In genomic region chr10:127534929-127535384, GRCm38 (mm10) we compare ENCODE assay signal across 7 mouse cellular contexts. TPM values are rescaled to one million over a fixed set of nuclear protein-coding genes. Genes with fewer than 3 reads are reported as not detected.
DNase-seq lines count a peak whose midpoint lies in the region; ATAC-seq and TF ChIP-seq lines count a peak whose summit lies in the region.

No protein-coding gene starts in this region.

- 1% methylated on average over 30 of the region's 30 CpGs for WGBS in lung, embryonic 15.5 days
- under 1% methylated on average over 29 of the region's 30 CpGs for WGBS in forebrain, embryonic 12.5 days
- WGBS in limb, embryonic 13.5 days, result under 1% methylated on average over 28 of the region's 30 CpGs
- under 1% methylated on average over 29 of the region's 30 CpGs for WGBS in stomach, embryonic 14.5 days
- WGBS in lung, adult 2 months, result 1% methylated on average over 29 of the region's 30 CpGs

- DNase-seq in lung, postnatal 14 days, result no peak
- DNase-seq in lung, adult 2 months, result no peak

- H3K27me3 ChIP-seq in lung, embryonic 15.5 days, result peaks cover 73% of the 10 kb centered on the region
- H3K27me3 ChIP-seq in forebrain, embryonic 12.5 days, result peaks cover 76% of the 10 kb centered on the region
- peaks cover 71% of the 10 kb centered on the region for H3K27me3 ChIP-seq in limb, embryonic 13.5 days
- peaks cover 59% of the 10 kb centered on the region for H3K27me3 ChIP-seq in stomach, embryonic 14.5 days (ENCODE audit: control insufficient read depth, insufficient read depth, low read length)

- no peak overlapping the region for H3K9ac ChIP-seq in lung, embryonic 15.5 days
- H3K9ac ChIP-seq in forebrain, embryonic 12.5 days, result peak overlapping the region; percentile 54
- H3K9ac ChIP-seq in limb, embryonic 13.5 days, result 0 out of 2 replicates have a peak overlapping the region, but pooled peaks have one; percentile 63
- H3K9ac ChIP-seq in stomach, embryonic 14.5 days (replicated peaks; ENCODE audit: low read depth, low read length), result no peak overlapping the region

- H3K4me1 ChIP-seq in lung, embryonic 15.5 days, result peaks cover 26% of the 10 kb centered on the region
- peaks cover 74% of the 10 kb centered on the region for H3K4me1 ChIP-seq in forebrain, embryonic 12.5 days
- H3K4me1 ChIP-seq in limb, embryonic 13.5 days, result peaks cover 51% of the 10 kb centered on the region
- H3K4me1 ChIP-seq in stomach, embryonic 14.5 days (ENCODE audit: control insufficient read depth, insufficient read depth, low read length), result peaks cover 11% of the 10 kb centered on the region; the same call in 1 of the 2 replicates
- H3K4me1 ChIP-seq in lung, adult 2 months (ENCODE audit: control insufficient read depth, insufficient read depth, low read length), result peaks cover 7% of the 10 kb centered on the region

- no peaks in the 10 kb centered on the region for H3K9me3 ChIP-seq in lung, embryonic 15.5 days
- no peaks in the 10 kb centered on the region for H3K9me3 ChIP-seq in forebrain, embryonic 12.5 days
- H3K9me3 ChIP-seq in limb, embryonic 13.5 days, result no peaks in the 10 kb centered on the region
- no peaks in the 10 kb centered on the region for H3K9me3 ChIP-seq in stomach, embryonic 14.5 days (ENCODE audit: control insufficient read depth, low read depth, low read length)

- peak overlapping the region; percentile 84 for H3K4me2 ChIP-seq in lung, embryonic 15.5 days
- H3K4me2 ChIP-seq in forebrain, embryonic 12.5 days, result peak overlapping the region; percentile 66
- H3K4me2 ChIP-seq in limb, embryonic 13.5 days (replicated peaks), result peak overlapping the region; percentile 90
- H3K4me2 ChIP-seq in stomach, embryonic 14.5 days (replicated peaks; ENCODE audit: low read depth, low read length), result peak overlapping the region; percentile 68

- peaks cover 14% of the 10 kb centered on the region for H3K36me3 ChIP-seq in lung, embryonic 15.5 days
- H3K36me3 ChIP-seq in forebrain, embryonic 12.5 days (replicated peaks), result peaks cover 15% of the 10 kb centered on the region
- H3K36me3 ChIP-seq in limb, embryonic 13.5 days, result peaks cover 17% of the 10 kb centered on the region
- peaks cover 15% of the 10 kb centered on the region; the same call in 1 of the 2 replicates for H3K36me3 ChIP-seq in stomach, embryonic 14.5 days (ENCODE audit: control insufficient read depth, insufficient read depth, low read length)

- peak overlapping the region; percentile 38 for H3K4me3 ChIP-seq in lung, embryonic 15.5 days
- peak overlapping the region; percentile 46 for H3K4me3 ChIP-seq in forebrain, embryonic 12.5 days (replicated peaks)
- H3K4me3 ChIP-seq in limb, embryonic 13.5 days, result peak overlapping the region; percentile 51
- peak overlapping the region; percentile 45 for H3K4me3 ChIP-seq in stomach, embryonic 14.5 days (ENCODE audit: low read depth, low read length)
- no peak overlapping the region for H3K4me3 ChIP-seq in lung, adult 2 months (replicated peaks; ENCODE audit: extremely low read depth, low read depth, low read length)

- H3K27ac ChIP-seq in lung, embryonic 15.5 days, result no peak overlapping the region
- peak overlapping the region; percentile 70 for H3K27ac ChIP-seq in forebrain, embryonic 12.5 days
- H3K27ac ChIP-seq in limb, embryonic 13.5 days, result no peak overlapping the region
- no peak overlapping the region for H3K27ac ChIP-seq in stomach, embryonic 14.5 days (ENCODE audit: low read length)

- TF ChIP-seq CTCF in lung, adult 2 months (IDR thresholded peaks at IDR 0.05; ENCODE audit: insufficient read depth, low read length), result no peak

- no peak for TF ChIP-seq POLR2A in lung, adult 2 months (IDR thresholded peaks at IDR 0.05; ENCODE audit: borderline replicate concordance, extremely low read depth, low read depth, low read length)

- no peak for ATAC-seq in lung, embryonic 15.5 days (ENCODE audit: borderline replicate concordance, extremely low read depth, low FRiP score, low TSS enrichment)
- no peak for ATAC-seq in forebrain, embryonic 12.5 days (ENCODE audit: low FRiP score)
- ATAC-seq in limb, embryonic 13.5 days (ENCODE audit: low FRiP score, low read depth), result no peak
- ATAC-seq in stomach, embryonic 14.5 days (ENCODE audit: insufficient number of reproducible peaks, insufficient read depth, low FRiP score, low read depth), result no peak
- ATAC-seq in megakaryocyte-erythroid progenitor cell, adult 5-6 weeks (replicated peaks; ENCODE audit: low FRiP score, low TSS enrichment, poor library complexity, severe bottlenecking), result no peak

RNA-seq across cellular contexts. Expression of gene Nxph4, which starts 0.6 kb away (rescaled TPM):
- 1.3 and 1.9 TPM in 2 replicates for polyA plus RNA-seq in lung, embryonic 15.5 days (2015; fragmentation: Nextera tagmentation; extraction: Ambion mirVana)
- polyA plus RNA-seq in forebrain, embryonic 12.5 days (2016; fragmentation: Nextera tagmentation; extraction: Ambion mirVana), result 60.0 and 62.4 TPM in 2 replicates
- polyA plus RNA-seq in limb, embryonic 13.5 days (2015; fragmentation: Nextera tagmentation; extraction: Ambion mirVana), result 10.7 and 12.5 TPM in 2 replicates
- polyA plus RNA-seq in stomach, embryonic 14.5 days (2014; fragmentation: Nextera tagmentation; extraction: Ambion mirVana), result 3.8 and 4.8 TPM in 2 replicates
- not detected in 2 replicates for total RNA-seq in megakaryocyte-erythroid progenitor cell, adult 5-6 weeks (2014; fragmentation: Nextera tagmentation)
- not detected in 2 replicates for total RNA-seq in megakaryocyte-erythroid progenitor cell, adult 5-6 weeks (2017)
- 0.23 and 0.24 TPM in 2 replicates for polyA plus RNA-seq in lung, adult 2 months (2012; rRNA removed)

RNA-seq across cellular contexts. Expression of gene Shmt2, which starts 12.7 kb away (rescaled TPM):
- polyA plus RNA-seq in lung, embryonic 15.5 days (2015; fragmentation: Nextera tagmentation; extraction: Ambion mirVana), result 110 and 111 TPM in 2 replicates
- polyA plus RNA-seq in forebrain, embryonic 12.5 days (2016; fragmentation: Nextera tagmentation; extraction: Ambion mirVana), result 103 and 105 TPM in 2 replicates
- polyA plus RNA-seq in limb, embryonic 13.5 days (2015; fragmentation: Nextera tagmentation; extraction: Ambion mirVana), result 97.4 and 98.1 TPM in 2 replicates
- polyA plus RNA-seq in stomach, embryonic 14.5 days (2014; fragmentation: Nextera tagmentation; extraction: Ambion mirVana), result 107 and 121 TPM in 2 replicates
- 159 and 164 TPM in 2 replicates for total RNA-seq in megakaryocyte-erythroid progenitor cell, adult 5-6 weeks (2014; fragmentation: Nextera tagmentation)
- 76.6 and 87.1 TPM in 2 replicates for total RNA-seq in megakaryocyte-erythroid progenitor cell, adult 5-6 weeks (2017)
- polyA plus RNA-seq in lung, adult 2 months (2012; rRNA removed), result 40.3 and 57.7 TPM in 2 replicates

RNA-seq across cellular contexts. Expression of gene Ndufa4l2, which starts 20.2 kb away (rescaled TPM):
- 89.4 and 100 TPM in 2 replicates for polyA plus RNA-seq in lung, embryonic 15.5 days (2015; fragmentation: Nextera tagmentation; extraction: Ambion mirVana)
- polyA plus RNA-seq in forebrain, embryonic 12.5 days (2016; fragmentation: Nextera tagmentation; extraction: Ambion mirVana), result 5.9 and 9.0 TPM in 2 replicates
- polyA plus RNA-seq in limb, embryonic 13.5 days (2015; fragmentation: Nextera tagmentation; extraction: Ambion mirVana), result 8.7 and 10.1 TPM in 2 replicates
- 81.3 and 84.3 TPM in 2 replicates for polyA plus RNA-seq in stomach, embryonic 14.5 days (2014; fragmentation: Nextera tagmentation; extraction: Ambion mirVana)
- not detected in 2 replicates for total RNA-seq in megakaryocyte-erythroid progenitor cell, adult 5-6 weeks (2014; fragmentation: Nextera tagmentation)
- total RNA-seq in megakaryocyte-erythroid progenitor cell, adult 5-6 weeks (2017), result not detected in 2 replicates
- polyA plus RNA-seq in lung, adult 2 months (2012; rRNA removed), result 107 and 124 TPM in 2 replicates

RNA-seq across cellular contexts. Expression of gene Stac3, which starts 33.5 kb away (rescaled TPM):
- polyA plus RNA-seq in lung, embryonic 15.5 days (2015; fragmentation: Nextera tagmentation; extraction: Ambion mirVana), result 0.64 and 1.0 TPM in 2 replicates
- 1.2 and 1.8 TPM in 2 replicates for polyA plus RNA-seq in forebrain, embryonic 12.5 days (2016; fragmentation: Nextera tagmentation; extraction: Ambion mirVana)
- polyA plus RNA-seq in limb, embryonic 13.5 days (2015; fragmentation: Nextera tagmentation; extraction: Ambion mirVana), result 20.8 and 20.9 TPM in 2 replicates
- polyA plus RNA-seq in stomach, embryonic 14.5 days (2014; fragmentation: Nextera tagmentation; extraction: Ambion mirVana), result 0.32 and 0.48 TPM in 2 replicates
- not detected in 2 replicates for total RNA-seq in megakaryocyte-erythroid progenitor cell, adult 5-6 weeks (2014; fragmentation: Nextera tagmentation)
- total RNA-seq in megakaryocyte-erythroid progenitor cell, adult 5-6 weeks (2017), result not detected in 2 replicates
- polyA plus RNA-seq in lung, adult 2 months (2012; rRNA removed), result 1.5 and 5.8 TPM in 2 replicates

Comparison
In these comparisons a context has a peak if more than half of its experiments do, and no peak if none do; other contexts are left out.
1. H3K9ac ChIP-seq: peak in forebrain, embryonic 12.5 days (single experiment) and limb, embryonic 13.5 days (single experiment); none in lung, embryonic 15.5 days (single experiment) and stomach, embryonic 14.5 days (single experiment).
2. Peak in every context shown above with its lines, with median percentiles within 50 percentile points of each other: H3K4me2 ChIP-seq.